Mouse (Mus musculus) cerebellum, postnatal 14 days (tissue): ENCODE measurements around the gene Hcrt.

Experiments used
- DNase-seq, 2 experiments: peaks; one replicate each; pipeline ENCODE4 v3.0.0; 2021; ENCODE audit warnings: mixed read lengths in 2 of 2

Gene Hcrt

GRCm38 (mm10) chr11:100735134-100735865 lies 27.4 kb downstream of the Hcrt start:
- DNase-seq, result no peak

- DNase-seq, result no peak
Observed at GRCm38 (mm10) chr11:100730477-100731205, 32.1 kb downstream of the Hcrt start.

GRCm38 (mm10) chr11:100729976-100730375 lies 32.8 kb downstream of the Hcrt start:
- DNase-seq, result no peak

- DNase-seq, result no peak
Observed at GRCm38 (mm10) chr11:100728601-100729000, 34.1 kb downstream of the Hcrt start.

- DNase-seq, result no peak
Observed at GRCm38 (mm10) chr11:100727201-100727600, 35.5 kb downstream of the Hcrt start.

GRCm38 (mm10) chr11:100724919-100725512 lies 37.7 kb downstream of the Hcrt start:
- DNase-seq, result no peak

- DNase-seq, result no peak
Observed at GRCm38 (mm10) chr11:100722493-100723028, 40.2 kb downstream of the Hcrt start.

GRCm38 (mm10) chr11:100721776-100722492 lies 40.8 kb downstream of the Hcrt start:
- no peak for DNase-seq

- DNase-seq, result no peak
Observed at GRCm38 (mm10) chr11:100721254-100721653, 41.5 kb downstream of the Hcrt start.

- no peak for DNase-seq
Observed at GRCm38 (mm10) chr11:100720345-100720744, 42.4 kb downstream of the Hcrt start.

GRCm38 (mm10) chr11:100719893-100720292 lies 42.8 kb downstream of the Hcrt start:
- DNase-seq, result no peak

- no peak for DNase-seq
Observed at GRCm38 (mm10) chr11:100719312-100719711, 43.4 kb downstream of the Hcrt start.

- no peak for DNase-seq
Observed at GRCm38 (mm10) chr11:100718866-100719265, 43.9 kb downstream of the Hcrt start.

GRCm38 (mm10) chr11:100718462-100718861 lies 44.3 kb downstream of the Hcrt start:
- no peak for DNase-seq

- DNase-seq, result no peak
Observed at GRCm38 (mm10) chr11:100716649-100717048, 46.1 kb downstream of the Hcrt start.

GRCm38 (mm10) chr11:100714948-100715347 lies 47.8 kb downstream of the Hcrt start:
- no peak for DNase-seq

- DNase-seq, result peak; percentile 92 to 96
Observed at GRCm38 (mm10) chr11:100714534-100714915, 48.2 kb downstream of the Hcrt start.

- DNase-seq, result no peak
Observed at GRCm38 (mm10) chr11:100713735-100714533, 48.8 kb downstream of the Hcrt start, which contains the start of gene Hspb9. Hspb9 (plus strand) TSS chr11:100713850.

GRCm38 (mm10) chr11:100713174-100713573 lies 49.6 kb downstream of the Hcrt start:
- DNase-seq, result no peak

- DNase-seq, result peak; percentile 90 to 92
Observed at GRCm38 (mm10) chr11:100711783-100712615, 50.7 kb downstream of the Hcrt start, which contains the start of gene Kat2a. Kat2a (minus strand) TSS chr11:100712465.
